Comparison of ENCODE assay signal across 23 mouse cellular contexts in genomic region chr3:77993700-77994099, GRCm38 (mm10).
DNase-seq lines count a peak whose midpoint lies in the region; ATAC-seq and TF ChIP-seq lines count a peak whose summit lies in the region.
"Had no signal": no experiment of that assay in that cellular context is flagged by ENCODE, and none has a peak within 500 bp of the region (broad histone marks: within the 10 kb centered on the region; RNA-seq: fewer than 3 reads in every experiment).

No protein-coding gene starts in this region.

- no peak overlapping the region for H3K4me3 ChIP-seq in forebrain, embryonic 13.5 days
- H3K4me3 ChIP-seq in forebrain, embryonic 12.5 days (replicated peaks): no peak overlapping the region
- H3K4me3 ChIP-seq in hindbrain, postnatal 0 days (ENCODE audit: low read length): no peak overlapping the region
- H3K4me3 ChIP-seq in heart, embryonic 12.5 days: no peak overlapping the region
- H3K4me3 ChIP-seq: embryonic facial prominence, embryonic 13.5 days; heart, embryonic 10.5 days; limb, embryonic 12.5 days; midbrain, embryonic 12.5 days; myocyte; neural tube, embryonic 13.5 days had no signal

- H3K9ac ChIP-seq in forebrain, embryonic 13.5 days: no peak overlapping the region
- H3K9ac ChIP-seq in forebrain, embryonic 12.5 days: no peak overlapping the region
- H3K9ac ChIP-seq in hindbrain, postnatal 0 days (replicated peaks; ENCODE audit: low read length): no peak overlapping the region
- H3K9ac ChIP-seq in heart, embryonic 12.5 days: no peak overlapping the region
- H3K9ac ChIP-seq: embryonic facial prominence, embryonic 13.5 days; limb, embryonic 12.5 days; midbrain, embryonic 12.5 days; neural tube, embryonic 13.5 days had no signal

- H3K36me3 ChIP-seq in forebrain, embryonic 13.5 days (ENCODE audit: poor library complexity, severe bottlenecking): no peaks in the 10 kb centered on the region
- H3K36me3 ChIP-seq in forebrain, embryonic 12.5 days (replicated peaks): no peaks in the 10 kb centered on the region
- no peaks in the 10 kb centered on the region for H3K36me3 ChIP-seq in hindbrain, postnatal 0 days (ENCODE audit: insufficient read depth, low read length)
- no peaks in the 10 kb centered on the region for H3K36me3 ChIP-seq in heart, embryonic 12.5 days
- H3K36me3 ChIP-seq: embryonic facial prominence, embryonic 13.5 days; heart, embryonic 10.5 days; limb, embryonic 12.5 days; midbrain, embryonic 12.5 days; neural tube, embryonic 13.5 days had no signal

- peak; percentile 14 to 25 for DNase-seq in layer of hippocampus, postnatal 10 days (ENCODE audit: low spot score in 2 of 2)
- no peak for DNase-seq in layer of hippocampus, adult 18-20 months (ENCODE audit: low spot score in 2 of 2)
- DNase-seq in brain, embryonic 14.5 days (ENCODE audit: low read depth): peak; percentile 89
- DNase-seq in hindbrain, postnatal 0 days (ENCODE audit: low spot score): peak; percentile 66
- no peak for DNase-seq in heart, postnatal 36 days
- DNase-seq: adrenal gland, postnatal 25 days; cerebellum, adult 11-12 months; cerebellum, postnatal 36 days; embryo, embryonic 11 days; gastrocnemius, postnatal 10 days; kidney, adult 11 months; lung, adult 18-20 months had no signal

- H3K27me3 ChIP-seq in forebrain, embryonic 13.5 days: no peaks in the 10 kb centered on the region
- H3K27me3 ChIP-seq in forebrain, embryonic 12.5 days: no peaks in the 10 kb centered on the region
- no peaks in the 10 kb centered on the region for H3K27me3 ChIP-seq in hindbrain, postnatal 0 days (ENCODE audit: insufficient read depth, low read length)
- H3K27me3 ChIP-seq in heart, embryonic 12.5 days (replicated peaks): no peaks in the 10 kb centered on the region
- H3K27me3 ChIP-seq: embryonic facial prominence, embryonic 13.5 days; limb, embryonic 12.5 days; midbrain, embryonic 12.5 days; neural tube, embryonic 13.5 days had no signal

- H3K9me3 ChIP-seq in forebrain, embryonic 13.5 days (replicated peaks): no peaks in the 10 kb centered on the region
- no peaks in the 10 kb centered on the region for H3K9me3 ChIP-seq in forebrain, embryonic 12.5 days
- H3K9me3 ChIP-seq in hindbrain, postnatal 0 days (ENCODE audit: low read length): no peaks in the 10 kb centered on the region
- H3K9me3 ChIP-seq in heart, embryonic 12.5 days (replicated peaks): no peaks in the 10 kb centered on the region
- H3K9me3 ChIP-seq: embryonic facial prominence, embryonic 13.5 days; heart, embryonic 10.5 days; limb, embryonic 12.5 days; midbrain, embryonic 12.5 days; neural tube, embryonic 13.5 days had no signal

- 53% methylated on average over 1 of the region's 1 CpGs for WGBS in forebrain, embryonic 13.5 days
- 83% methylated on average over 1 of the region's 1 CpGs for WGBS in forebrain, embryonic 12.5 days
- 41% methylated on average over 1 of the region's 1 CpGs for WGBS in hindbrain, postnatal 0 days
- WGBS in heart, embryonic 12.5 days: 48% methylated on average over 1 of the region's 1 CpGs

- TF ChIP-seq POLR2A in brain, embryonic 14.5 days (IDR thresholded peaks at IDR 0.05; ENCODE audit: borderline replicate concordance, extremely low read depth, insufficient read depth, insufficient read length, poor library complexity, severe bottlenecking): no peak

- no peak overlapping the region for H3K4me2 ChIP-seq in forebrain, embryonic 13.5 days
- no peak overlapping the region for H3K4me2 ChIP-seq in forebrain, embryonic 12.5 days
- H3K4me2 ChIP-seq in hindbrain, postnatal 0 days (ENCODE audit: low read depth, low read length): no peak overlapping the region
- no peak overlapping the region for H3K4me2 ChIP-seq in heart, embryonic 12.5 days
- H3K4me2 ChIP-seq: embryonic facial prominence, embryonic 13.5 days; limb, embryonic 12.5 days; liver, embryonic 11.5 days; midbrain, embryonic 12.5 days; neural tube, embryonic 13.5 days had no signal

- H3K27ac ChIP-seq in forebrain, embryonic 13.5 days: no peak overlapping the region; the same call in 1 of the 2 replicates
- H3K27ac ChIP-seq in forebrain, embryonic 12.5 days: no peak overlapping the region
- H3K27ac ChIP-seq in hindbrain, postnatal 0 days: no peak overlapping the region
- no peak overlapping the region for H3K27ac ChIP-seq in heart, embryonic 12.5 days (ENCODE audit: poor library complexity, severe bottlenecking)
- H3K27ac ChIP-seq: embryonic facial prominence, embryonic 13.5 days; heart, embryonic 10.5 days; limb, embryonic 12.5 days; midbrain, embryonic 12.5 days; neural tube, embryonic 13.5 days had no signal

- ATAC-seq in forebrain, embryonic 13.5 days: peak; percentile 96
- ATAC-seq in forebrain, embryonic 12.5 days (ENCODE audit: low FRiP score): no peak
- peak; percentile 92 for ATAC-seq in hindbrain, postnatal 0 days
- no peak for ATAC-seq in heart, embryonic 12.5 days (ENCODE audit: insufficient number of reproducible peaks, low FRiP score)
- ATAC-seq: CD4-positive, CD25-positive, alpha-beta regulatory T cell, adult 4 months had no signal

- 0 out of 2 replicates have a peak, but pooled peaks cover 3% of the 10 kb centered on the region for H3K4me1 ChIP-seq in forebrain, embryonic 13.5 days
- H3K4me1 ChIP-seq in forebrain, embryonic 12.5 days: no peaks in the 10 kb centered on the region
- no peaks in the 10 kb centered on the region for H3K4me1 ChIP-seq in hindbrain, postnatal 0 days (ENCODE audit: insufficient read depth, low read length)
- H3K4me1 ChIP-seq in heart, embryonic 12.5 days (replicated peaks): no peaks in the 10 kb centered on the region
- H3K4me1 ChIP-seq: embryonic facial prominence, embryonic 13.5 days; heart, embryonic 10.5 days; limb, embryonic 12.5 days; midbrain, embryonic 12.5 days; neural tube, embryonic 13.5 days had no signal

- intact Hi-C loops in heart, postnatal 36 days (cut with DNase I): no loop called here

- no peak for TF ChIP-seq CTCF in brain, embryonic 14.5 days (IDR thresholded peaks at IDR 0.05; ENCODE audit: borderline replicate concordance, extremely low read depth, insufficient read depth, insufficient read length)
- TF ChIP-seq CTCF in hindbrain, postnatal 0 days (IDR thresholded peaks at IDR 0.05; ENCODE audit: low read depth): no peak

Comparison
In these comparisons a context has a peak if more than half of its experiments do, and no peak if none do; other contexts are left out.
1. ATAC-seq: peak in forebrain, embryonic 13.5 days (single experiment) and hindbrain, postnatal 0 days (single experiment); none in forebrain, embryonic 12.5 days (single experiment) and heart, embryonic 12.5 days (single experiment).
2. DNase-seq: peak in layer of hippocampus, postnatal 10 days (2 of 2), brain, embryonic 14.5 days (single experiment) and hindbrain, postnatal 0 days (single experiment); none in layer of hippocampus, adult 18-20 months (0 of 2) and heart, postnatal 36 days (0 of 2).